Mouse (Mus musculus) midbrain, embryonic 11.5 days (tissue): ENCODE results near the gene Zkscan5. TPM values are rescaled to one million over a fixed set of nuclear protein-coding genes. Genes with fewer than 3 reads are reported as not detected.

Experiments used
- ATAC-seq: fragments of 200-750 bp; cut with Nextera tagmentation; 2 replicates; pipeline ENCODE4 v1.8.0; 2017; ENCODE audit warnings: moderate TSS enrichment, moderate library complexity; ENCODE audit not compliant: low FRiP score
- DNase-seq: peaks from one replicate; pipeline ENCODE4 v3.0.0; 2015; ENCODE audit warnings: low spot score; ENCODE audit errors: missing footprints
- H3K27ac ChIP-seq: fragments of 300-500 bp; sonication (generic); 2 replicates; pipeline ENCODE4 v1.5.1; 2014; ENCODE audit warnings: low read depth, low read length
- H3K27me3 ChIP-seq: fragments of 300-500 bp; sonication (generic); 2 replicates; pipeline ENCODE4 v1.6.1; 2014; ENCODE audit warnings: mild to moderate bottlenecking, low read length, moderate library complexity, mixed read lengths; ENCODE audit not compliant: control insufficient read depth, insufficient read depth
- H3K36me3 ChIP-seq: fragments of 300-500 bp; sonication (generic); 2 replicates; pipeline ENCODE4 v1.6.1; 2014; ENCODE audit warnings: mild to moderate bottlenecking, low read length, moderate library complexity, mixed read lengths; ENCODE audit not compliant: control insufficient read depth, insufficient read depth
- H3K4me1 ChIP-seq: fragments of 300-500 bp; sonication (generic); 2 replicates; pipeline ENCODE4 v1.6.1; 2014; ENCODE audit warnings: low read length; ENCODE audit not compliant: control insufficient read depth, insufficient read depth
- H3K4me2 ChIP-seq: fragments of 300-500 bp; sonication (generic); 2 replicates; pipeline ENCODE4 v1.6.1; 2014; ENCODE audit warnings: mild to moderate bottlenecking, moderate library complexity
- H3K4me3 ChIP-seq: fragments of 300-500 bp; sonication (generic); 2 replicates; pipeline ENCODE4 v1.5.1; 2014; ENCODE audit warnings: low read depth, low read length
- H3K9ac ChIP-seq: fragments of 300-500 bp; sonication (generic); 2 replicates; pipeline ENCODE4 v1.6.1; 2014; ENCODE audit warnings: low read length
- H3K9me3 ChIP-seq: fragments of 300-500 bp; sonication (generic); 2 replicates; pipeline ENCODE4 v1.6.1; 2016; ENCODE audit warnings: low read length; ENCODE audit not compliant: control insufficient read depth
- WGBS: fragments of 180-500 bp; shearing (Covaris S2); extraction: QIAGEN DNeasy Blood & Tissue Kit; methylation state at CpG from one replicate; pipeline ENCODE4 v1.1.7; 2014; 5-methylcytosine and 5-hydroxymethylcytosine counted together
- polyA plus RNA-seq: library from polyadenylated mRNA; unstranded; fragments of >200 nt; fragmentation: Nextera tagmentation; extraction: Ambion mirVana; gene quantifications from 2 replicates; pipeline ENCODE4 v1.2.1, GENCODE M21; 2014

Zkscan5 gene
- polyA plus RNA-seq, 1 experiment from 2014 or later, result 20.6 TPM

DNA sequence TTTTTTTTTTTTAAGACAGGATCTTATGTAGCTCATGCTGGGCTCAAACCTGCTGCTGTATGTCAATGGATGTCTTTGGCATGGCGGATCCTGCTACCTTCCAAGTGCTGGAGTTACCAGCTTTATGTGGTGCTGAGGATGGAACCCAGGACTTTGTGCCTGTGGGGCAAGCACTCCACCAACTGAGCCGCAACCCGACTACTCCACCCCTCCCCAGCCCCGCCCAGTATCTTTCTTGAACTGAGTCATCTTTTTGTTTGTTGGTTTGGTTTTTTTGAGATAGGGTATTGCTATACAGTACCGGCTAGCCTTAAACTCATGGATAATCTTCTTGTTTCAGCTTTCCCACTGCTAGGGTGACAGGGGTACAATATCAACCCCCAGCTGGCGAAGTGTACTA, 14.9 kb upstream of the Zkscan5 start:
- DNase-seq (no peak), ATAC-seq (no peak)
- no peak overlapping the region for H3K4me2 ChIP-seq
- no peak overlapping the region for H3K4me3 ChIP-seq
- 95% methylated on average over 6 of the region's 6 CpGs for WGBS
- no peak overlapping the region for H3K27ac ChIP-seq
- no peaks in the 10 kb centered on the region for H3K27me3 ChIP-seq
- H3K9ac ChIP-seq, result no peak overlapping the region
- H3K4me1 ChIP-seq, result peaks cover 7% of the 10 kb centered on the region
- H3K9me3 ChIP-seq, result no peaks in the 10 kb centered on the region
- peaks cover 12% of the 10 kb centered on the region; the same call in 1 of the 2 replicates for H3K36me3 ChIP-seq

DNA sequence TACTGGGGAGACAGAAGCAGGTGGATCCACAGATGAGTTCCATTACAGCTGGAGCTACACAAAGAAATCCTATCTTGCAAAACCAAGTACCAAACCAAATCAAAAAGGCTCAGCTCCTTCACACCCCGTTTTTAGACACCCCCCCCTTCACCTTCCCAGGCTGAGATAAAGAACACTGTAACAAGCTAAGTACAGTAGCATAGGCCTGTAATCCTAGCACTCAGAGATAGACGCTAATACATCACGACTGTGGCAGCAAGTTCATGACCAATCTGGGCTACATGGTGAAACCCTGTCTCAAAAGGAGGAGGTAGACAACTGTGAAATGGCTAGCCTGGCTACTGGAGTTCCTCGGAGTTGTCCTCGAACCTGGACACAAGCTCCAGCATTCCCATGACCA, 14.0 kb upstream of the Zkscan5 start:
- Histone ChIP-seq H3K4me2 (peak overlapping the region; percentile 84), H3K27ac (no peak overlapping the region), H3K27me3 (no peaks in the 10 kb centered on the region), H3K9ac (peak overlapping the region; percentile 95), H3K36me3 (peaks cover 12% of the 10 kb centered on the region), H3K4me3 (peak overlapping the region; percentile 89), H3K4me1 (peaks cover 7% of the 10 kb centered on the region), H3K9me3 (no peaks in the 10 kb centered on the region)
- DNase-seq, result no peak
- 60% methylated on average over 5 of the region's 5 CpGs for WGBS
- ATAC-seq, result no peak

DNA sequence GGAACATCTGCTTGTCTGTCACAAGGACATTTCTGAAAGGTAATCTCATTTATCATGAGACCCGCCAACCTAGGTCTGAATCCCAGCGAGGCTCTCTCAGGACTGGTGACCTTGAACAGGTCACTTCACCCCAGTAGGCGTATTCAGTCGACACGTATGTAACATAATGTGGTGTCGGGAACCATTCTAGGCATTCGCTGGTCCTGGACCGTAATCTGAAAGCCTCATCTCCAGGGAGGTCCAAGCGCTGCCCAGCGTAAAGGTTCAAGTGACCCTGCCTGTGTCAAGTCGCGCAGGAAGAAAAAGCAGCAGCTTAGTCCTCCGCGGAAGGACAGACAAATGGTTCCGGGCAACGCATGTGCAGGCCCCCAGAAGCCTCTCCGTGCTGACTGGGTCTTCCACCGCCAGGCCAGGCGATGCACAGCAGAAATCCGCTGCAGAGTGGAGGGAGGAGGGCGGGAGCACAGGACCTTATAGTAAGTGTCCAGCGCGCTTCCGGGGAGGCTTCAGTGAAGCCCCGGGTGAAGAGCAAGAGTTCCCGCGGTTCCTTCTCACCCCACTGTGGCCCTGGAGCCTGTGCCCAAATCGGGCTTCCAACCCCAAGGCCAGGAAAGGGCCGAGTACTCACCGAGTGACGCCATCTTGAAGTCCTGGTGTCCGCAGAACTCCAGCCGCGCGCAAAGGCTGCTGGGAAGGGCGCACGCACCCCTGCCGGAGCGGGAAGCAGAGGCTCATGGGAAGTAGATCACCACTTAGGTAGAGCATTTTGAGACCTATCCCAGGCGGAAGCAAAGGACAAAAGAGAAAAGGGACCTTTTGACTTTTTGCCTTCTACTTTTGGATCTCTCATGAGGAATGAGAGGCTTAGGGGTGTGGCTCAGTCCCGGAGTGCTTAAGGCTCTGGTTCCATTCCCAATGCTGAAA, 13.2 kb upstream of the Zkscan5 start:
- peak overlapping the region; percentile 89 for H3K4me3 ChIP-seq
- peak overlapping the region; percentile 95 for H3K9ac ChIP-seq
- ATAC-seq (peak; percentile 93), DNase-seq (peak; percentile 99)
- H3K27ac ChIP-seq, result peak overlapping the region; percentile 80
- peaks cover 10% of the 10 kb centered on the region for H3K36me3 ChIP-seq
- no peaks in the 10 kb centered on the region for H3K9me3 ChIP-seq
- H3K27me3 ChIP-seq, result no peaks in the 10 kb centered on the region
- H3K4me1 ChIP-seq, result peaks cover 7% of the 10 kb centered on the region
- 1% methylated on average over 41 of the region's 41 CpGs for WGBS
- H3K4me2 ChIP-seq, result peak overlapping the region; percentile 84

DNA sequence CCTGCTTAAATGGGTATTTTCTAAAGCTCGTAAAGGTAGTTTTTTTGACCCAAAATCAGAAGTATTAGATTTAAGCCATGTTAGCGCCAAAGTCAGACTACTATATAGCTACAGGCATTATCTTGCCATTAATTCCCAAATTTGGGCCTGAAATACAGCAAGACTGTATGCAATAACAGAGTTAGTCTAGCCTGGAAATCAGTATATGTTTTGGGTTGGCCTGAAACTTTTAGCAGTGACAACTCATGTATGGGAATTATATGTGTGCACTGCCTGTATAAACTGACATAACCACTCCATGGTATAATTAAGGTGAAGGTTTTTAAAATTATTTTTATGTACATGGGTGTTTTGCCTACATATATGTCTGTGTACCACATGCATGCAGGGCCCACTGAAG, 12.4 kb upstream of the Zkscan5 start, which contains the start of gene Atp5j2:
Atp5j2 (minus strand) TSS at position 101 of the 400 bp plus-strand sequence.
- Histone ChIP-seq H3K4me3 (peak within 1 kb of the TSS; percentile 89), H3K36me3 (peaks cover 7% of the 10 kb centered on the region), H3K9ac (peak within 1 kb of the TSS; percentile 95), H3K27ac (peak within 1 kb of the TSS; percentile 80), H3K4me2 (peak within 1 kb of the TSS; percentile 84), H3K27me3 (no peaks in the 10 kb centered on the region), H3K4me1 (peaks cover 7% of the 10 kb centered on the region), H3K9me3 (no peaks in the 10 kb centered on the region)
- DNase-seq (no peak), ATAC-seq (no peak)
- WGBS, result 71% methylated on average over 2 of the region's 2 CpGs

DNA sequence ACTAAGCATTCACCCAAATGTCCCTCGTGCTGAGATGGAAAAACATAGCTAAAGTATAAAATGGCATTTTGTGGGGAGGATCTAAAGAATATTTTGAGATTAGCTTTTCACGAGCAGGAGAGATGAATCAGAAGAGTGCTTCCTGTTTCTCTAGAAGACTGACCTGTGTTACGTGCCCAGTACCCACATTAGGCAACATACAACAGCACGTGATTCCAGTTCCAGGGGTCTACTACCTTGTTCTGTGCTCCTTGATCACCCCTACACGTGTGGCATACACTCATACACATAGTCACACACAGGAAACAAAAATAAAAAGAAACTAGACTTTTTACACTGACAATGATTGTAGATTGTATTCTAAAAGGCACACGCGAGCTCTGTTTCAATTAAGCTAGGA, 4.0 kb upstream of the Zkscan5 start:
- H3K27ac ChIP-seq, result no peak overlapping the region
- H3K4me1 ChIP-seq, result peaks cover 10% of the 10 kb centered on the region
- H3K4me2 ChIP-seq, result no peak overlapping the region; the same call in 1 of the 2 replicates
- no peak overlapping the region for H3K4me3 ChIP-seq
- no peaks in the 10 kb centered on the region for H3K9me3 ChIP-seq
- no peak for ATAC-seq
- no peak overlapping the region for H3K9ac ChIP-seq
- no peaks in the 10 kb centered on the region for H3K27me3 ChIP-seq
- 79% methylated on average over 7 of the region's 7 CpGs for WGBS
- DNase-seq, result no peak
- peaks cover 1% of the 10 kb centered on the region; the same call in 1 of the 2 replicates for H3K36me3 ChIP-seq

DNA sequence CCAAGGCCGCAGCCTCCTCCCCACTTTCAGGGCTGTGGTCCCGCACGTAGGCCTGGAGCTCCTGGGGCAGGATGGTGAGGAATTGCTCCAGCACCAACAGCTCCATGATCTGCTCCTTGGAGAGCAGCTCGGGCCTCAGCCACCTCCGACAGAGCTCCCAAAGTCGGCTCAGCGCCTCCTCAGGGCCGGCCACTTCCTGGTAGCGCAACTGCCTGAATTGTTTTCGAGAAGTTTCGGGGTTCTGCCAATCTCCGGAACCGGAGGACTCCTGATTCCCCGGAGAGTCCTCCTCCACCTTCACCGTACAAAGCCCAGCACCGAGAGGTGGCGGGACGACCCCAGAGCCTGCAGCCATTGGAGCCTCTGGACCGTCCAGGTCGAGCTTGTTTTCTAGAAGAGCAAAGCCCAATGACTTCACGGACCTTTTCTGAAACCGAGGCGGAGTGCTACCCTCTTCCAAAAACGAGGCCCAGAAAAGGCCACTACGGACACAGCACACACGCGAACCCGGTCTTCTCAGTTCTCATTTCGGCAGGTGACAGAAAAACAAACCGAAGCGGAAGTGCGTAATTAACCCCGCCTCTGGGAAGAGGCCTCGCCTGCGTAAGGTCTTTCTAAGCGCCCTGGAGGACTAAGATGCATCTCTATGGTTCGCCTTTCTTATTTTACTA, 2.9 kb upstream of the Zkscan5 start, which contains the start of gene Zkscan14:
Zkscan14 (minus strand) TSS at position 548 of the 671 bp plus-strand sequence.
- no peak within 1 kb of the TSS; the same call in 1 of the 2 replicates for H3K27ac ChIP-seq
- ATAC-seq, result peak; percentile 28; the same call in 1 of the 2 replicates
- DNase-seq, result peak; percentile 97
- H3K4me3 ChIP-seq, result peak within 1 kb of the TSS; percentile 78
- no peaks in the 10 kb centered on the region for H3K27me3 ChIP-seq
- H3K4me2 ChIP-seq, result peak within 1 kb of the TSS; percentile 80
- H3K9ac ChIP-seq, result peak within 1 kb of the TSS; percentile 68
- no peaks in the 10 kb centered on the region for H3K9me3 ChIP-seq
- peaks cover 14% of the 10 kb centered on the region for H3K4me1 ChIP-seq
- WGBS, result 2% methylated on average over 37 of the region's 37 CpGs
- no peaks in the 10 kb centered on the region for H3K36me3 ChIP-seq

DNA sequence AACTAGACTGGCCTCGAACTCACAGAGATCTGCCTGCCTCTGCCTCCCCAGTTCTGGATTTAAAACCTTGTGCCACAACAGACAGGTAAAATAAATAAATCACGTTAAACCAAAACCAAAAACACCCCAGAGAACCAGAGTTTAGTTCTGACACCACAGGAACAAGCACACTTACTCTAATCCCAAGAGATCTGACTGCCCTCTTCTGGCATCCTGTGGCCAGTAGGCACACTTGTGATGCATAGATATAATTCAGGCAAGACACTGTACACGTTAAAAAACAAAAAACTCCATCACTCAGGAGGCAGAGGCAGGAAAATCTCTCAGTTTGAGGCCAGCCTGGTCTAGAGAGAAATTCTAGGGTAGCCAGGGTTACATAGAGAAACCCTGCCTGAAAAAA, 1.9 kb upstream of the Zkscan5 start:
- WGBS, result 42% methylated on average over 3 of the region's 3 CpGs
- Histone ChIP-seq H3K9me3 (no peaks in the 10 kb centered on the region), H3K27me3 (no peaks in the 10 kb centered on the region), H3K4me2 (no peak overlapping the region), H3K27ac (no peak overlapping the region), H3K4me3 (no peak overlapping the region), H3K4me1 (peaks cover 14% of the 10 kb centered on the region), H3K9ac (no peak overlapping the region), H3K36me3 (no peaks in the 10 kb centered on the region)
- DNase-seq (no peak), ATAC-seq (no peak)

DNA sequence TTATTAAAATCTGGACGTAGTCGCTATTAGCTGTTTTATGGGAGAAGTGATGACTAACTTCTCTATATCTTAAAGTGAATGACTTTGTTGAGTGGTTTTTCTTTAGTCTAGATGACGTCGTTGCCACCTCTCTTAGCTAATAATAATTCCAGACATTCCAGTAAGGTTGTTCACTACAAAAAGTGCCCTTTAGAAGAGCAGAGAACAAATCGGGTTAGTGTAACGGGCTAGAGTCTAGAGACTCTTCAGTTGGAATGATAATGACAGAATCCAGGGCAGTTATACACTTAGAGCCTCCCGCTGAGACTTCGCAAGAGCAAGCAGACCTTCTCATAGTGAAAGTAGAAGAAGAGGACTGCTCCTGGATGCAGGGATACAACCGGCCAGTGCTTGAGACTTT, 679 bp downstream of the Zkscan5 start:
- ATAC-seq (no peak), DNase-seq (no peak)
- peak overlapping the region; percentile 49 for H3K4me2 ChIP-seq
- H3K36me3 ChIP-seq, result no peaks in the 10 kb centered on the region
- peaks cover 14% of the 10 kb centered on the region for H3K4me1 ChIP-seq
- no peaks in the 10 kb centered on the region for H3K9me3 ChIP-seq
- H3K4me3 ChIP-seq, result peak overlapping the region; percentile 58
- no peaks in the 10 kb centered on the region for H3K27me3 ChIP-seq
- H3K9ac ChIP-seq, result no peak overlapping the region; the same call in 1 of the 2 replicates
- 26% methylated on average over 9 of the region's 9 CpGs for WGBS
- H3K27ac ChIP-seq, result no peak overlapping the region

DNA sequence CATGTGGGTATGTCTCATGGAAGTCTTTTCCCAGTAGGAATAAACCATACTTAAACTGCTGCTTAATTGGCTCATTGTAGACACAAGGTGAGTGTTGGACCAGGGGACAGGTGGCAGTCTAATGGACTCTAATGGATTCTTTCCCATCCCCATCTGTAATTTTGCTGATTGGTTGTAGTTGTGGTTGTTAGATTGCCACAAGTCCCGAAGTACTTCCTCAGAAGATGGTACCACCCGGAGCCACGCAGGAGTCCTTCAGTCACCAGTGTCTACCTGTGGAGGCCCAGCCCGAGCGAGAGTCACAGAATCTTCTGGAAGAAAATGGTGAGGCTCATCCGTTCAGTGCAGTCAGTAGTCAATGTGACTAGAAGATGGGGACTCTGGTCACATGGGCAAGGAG, 3.0 kb downstream of the Zkscan5 start:
- DNase-seq (no peak), ATAC-seq (no peak)
- Histone ChIP-seq H3K27me3 (no peaks in the 10 kb centered on the region), H3K36me3 (peaks cover 6% of the 10 kb centered on the region; the same call in 1 of the 2 replicates), H3K4me1 (peaks cover 9% of the 10 kb centered on the region), H3K27ac (no peak overlapping the region), H3K9ac (no peak overlapping the region), H3K4me3 (no peak overlapping the region), H3K9me3 (no peaks in the 10 kb centered on the region), H3K4me2 (no peak overlapping the region)
- 95% methylated on average over 6 of the region's 6 CpGs for WGBS
